Mouse (Mus musculus): ENCODE results near the gene Lcn12. TPM values are rescaled to one million over a fixed set of nuclear protein-coding genes. Genes with fewer than 3 reads are reported as not detected.
A peak's percentile ranks its signal among the peaks of the same experiment; 100 is the strongest.

Gene Lcn12
- not detected in 2 replicates for polyA plus RNA-seq (2012; rRNA removed)

DNA sequence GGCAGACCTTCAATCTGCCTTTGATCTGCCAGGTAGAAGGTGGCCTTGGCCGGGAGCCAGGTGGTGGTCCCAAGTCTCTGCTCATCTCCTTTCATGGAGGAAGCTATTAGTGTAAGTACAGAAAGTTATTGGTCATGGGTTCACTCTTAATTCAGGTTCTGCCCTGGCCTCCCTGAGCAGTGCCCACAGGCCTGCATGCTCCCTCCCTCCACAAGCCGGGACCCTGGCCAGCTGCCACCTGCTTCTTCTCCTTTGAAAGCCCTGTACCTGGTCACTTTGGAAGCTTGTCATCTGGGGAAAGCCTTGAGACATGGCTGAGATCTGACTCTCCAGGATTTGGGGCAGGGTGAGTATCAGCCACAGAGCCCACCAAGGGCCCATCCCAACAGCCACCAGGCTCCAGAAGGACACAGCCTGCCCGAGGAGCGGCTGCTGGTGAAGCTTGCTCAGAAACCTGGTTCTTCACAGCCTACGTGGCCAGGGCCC, at the start of gene Lcn12:
Gene Lcn12 (minus strand): TSS at position 436 of the 486 bp plus-strand sequence.
- H3K4me3 ChIP-seq (ENCODE audit: insufficient read depth, low read length): no peak within 1 kb of the TSS
- no peak within 1 kb of the TSS for H3K27ac ChIP-seq (ENCODE audit: insufficient read depth, low read length)
- no peaks in the 10 kb centered on the region for H3K4me1 ChIP-seq (ENCODE audit: control insufficient read depth, insufficient read depth, low read length)
- no peak for TF ChIP-seq POLR2A (IDR thresholded peaks at IDR 0.05; ENCODE audit: extremely low read depth, insufficient read depth, low read length)
- TF ChIP-seq CTCF (IDR thresholded peaks at IDR 0.05; ENCODE audit: extremely low read depth, insufficient read depth, low read length): no peak

DNA sequence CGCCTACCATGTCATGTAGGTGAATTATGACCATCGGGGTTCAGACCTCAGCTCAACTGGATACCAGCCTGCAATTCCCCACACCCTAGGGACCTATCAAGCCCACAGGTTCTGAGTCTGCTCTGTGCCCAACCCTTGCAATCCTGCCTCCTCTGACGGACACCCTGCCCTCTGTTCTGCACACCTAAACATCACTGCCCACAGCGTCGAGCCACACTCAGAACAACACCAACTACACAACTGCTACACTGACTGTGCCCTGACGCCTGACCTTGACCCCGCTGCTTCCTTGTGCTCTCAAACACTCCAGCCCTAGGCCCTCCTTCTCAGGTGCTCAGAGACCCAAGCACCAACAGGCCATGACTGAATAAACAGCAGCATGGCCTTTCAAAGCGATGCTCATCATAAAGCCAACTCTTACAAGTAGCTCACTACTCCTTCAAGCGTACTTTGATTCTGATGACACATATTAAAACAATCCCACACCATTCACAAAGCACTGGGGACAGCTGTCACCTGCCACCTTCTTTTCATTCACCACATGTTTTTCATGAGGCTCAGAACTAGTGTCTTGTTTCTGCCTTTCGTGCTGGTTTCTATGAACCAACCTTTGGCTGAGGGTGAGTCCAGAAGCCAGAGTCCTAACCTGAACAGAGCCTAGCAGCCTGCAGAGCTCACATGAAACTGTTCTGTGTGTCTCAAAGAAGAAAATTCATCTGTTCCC, 48.1 kb upstream of the Lcn12 start:
- no peak for TF ChIP-seq CTCF (IDR thresholded peaks at IDR 0.05; ENCODE audit: extremely low read depth, insufficient read depth, low read length)
- no peak overlapping the region for H3K27ac ChIP-seq (ENCODE audit: insufficient read depth, low read length)
- no peak overlapping the region for H3K4me3 ChIP-seq (ENCODE audit: insufficient read depth, low read length)
- no peaks in the 10 kb centered on the region for H3K4me1 ChIP-seq (ENCODE audit: control insufficient read depth, insufficient read depth, low read length)

DNA sequence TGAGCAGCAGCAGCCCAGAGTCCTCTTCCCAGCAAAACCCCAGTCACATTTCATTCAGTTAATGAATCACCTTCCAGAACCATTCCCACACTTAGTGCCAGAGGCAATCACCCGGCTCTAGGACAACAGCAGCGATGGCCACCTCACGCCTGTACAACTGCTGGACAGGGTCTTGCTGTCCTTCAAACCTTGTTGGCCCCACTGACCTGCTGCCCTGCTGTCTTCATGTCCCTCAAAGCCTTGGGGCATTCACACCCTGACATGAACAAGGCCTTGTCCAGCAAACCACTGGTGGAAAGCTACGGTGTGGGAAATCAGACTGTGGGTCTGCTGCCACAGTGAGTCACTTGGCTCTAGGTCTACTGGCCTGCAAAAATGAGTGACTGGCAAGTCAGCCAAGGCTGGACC, 46.8 kb upstream of the Lcn12 start:
- no peak overlapping the region for H3K4me3 ChIP-seq (ENCODE audit: insufficient read depth, low read length)
- no peak overlapping the region for H3K27ac ChIP-seq (ENCODE audit: insufficient read depth, low read length)
- no peaks in the 10 kb centered on the region for H3K4me1 ChIP-seq (ENCODE audit: control insufficient read depth, insufficient read depth, low read length)
- TF ChIP-seq POLR2A (IDR thresholded peaks at IDR 0.05; ENCODE audit: extremely low read depth, insufficient read depth, low read length) (no peak), CTCF (IDR thresholded peaks at IDR 0.05; ENCODE audit: extremely low read depth, insufficient read depth, low read length) (no peak)

DNA sequence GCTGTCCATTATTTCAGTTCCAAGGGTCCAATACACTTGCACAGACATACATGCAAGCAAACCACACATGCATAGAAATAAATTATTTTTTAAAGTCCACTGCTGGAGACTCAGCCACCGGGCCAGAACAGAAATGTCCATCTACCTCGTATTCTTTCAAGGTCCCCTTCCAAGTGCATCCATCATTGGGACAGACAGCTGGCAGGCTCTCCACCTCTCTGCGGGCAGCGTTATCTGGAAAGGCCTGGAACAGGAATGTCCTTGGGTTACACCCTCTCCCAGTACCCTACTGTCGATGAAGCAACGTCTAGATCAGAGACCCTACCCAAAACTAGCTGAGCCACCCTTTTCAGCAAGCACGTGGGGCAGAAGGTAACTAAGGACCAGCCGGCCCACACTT, 42.8 kb upstream of the Lcn12 start:
- Histone ChIP-seq H3K4me1 (ENCODE audit: control insufficient read depth, insufficient read depth, low read length) (no peaks in the 10 kb centered on the region), H3K27ac (ENCODE audit: insufficient read depth, low read length) (no peak overlapping the region), H3K4me3 (ENCODE audit: insufficient read depth, low read length) (no peak overlapping the region)
- no peak for TF ChIP-seq CTCF (IDR thresholded peaks at IDR 0.05; ENCODE audit: extremely low read depth, insufficient read depth, low read length)
- TF ChIP-seq POLR2A (IDR thresholded peaks at IDR 0.05; ENCODE audit: extremely low read depth, insufficient read depth, low read length): no peak

DNA sequence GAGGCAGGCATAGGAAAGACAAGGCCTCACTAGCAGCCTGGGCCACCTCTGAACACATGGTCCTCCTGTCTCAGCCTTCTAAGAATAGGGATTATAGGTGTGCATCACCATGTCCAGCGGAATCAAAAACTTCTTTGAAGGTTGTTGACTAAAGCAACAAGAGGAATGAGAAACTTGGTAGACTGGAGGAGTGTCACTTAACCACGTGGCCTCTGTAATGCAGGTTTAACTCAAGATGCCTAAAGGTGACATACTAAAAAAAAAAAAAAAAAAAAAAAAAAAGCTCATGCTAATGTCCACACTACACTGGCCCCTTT, 41.1 kb upstream of the Lcn12 start:
- H3K4me3 ChIP-seq (ENCODE audit: insufficient read depth, low read length): no peak overlapping the region
- H3K4me1 ChIP-seq (ENCODE audit: control insufficient read depth, insufficient read depth, low read length): no peaks in the 10 kb centered on the region
- TF ChIP-seq CTCF (IDR thresholded peaks at IDR 0.05; ENCODE audit: extremely low read depth, insufficient read depth, low read length): no peak
- TF ChIP-seq POLR2A (IDR thresholded peaks at IDR 0.05; ENCODE audit: extremely low read depth, insufficient read depth, low read length): no peak
- H3K27ac ChIP-seq (ENCODE audit: insufficient read depth, low read length): no peak overlapping the region

DNA sequence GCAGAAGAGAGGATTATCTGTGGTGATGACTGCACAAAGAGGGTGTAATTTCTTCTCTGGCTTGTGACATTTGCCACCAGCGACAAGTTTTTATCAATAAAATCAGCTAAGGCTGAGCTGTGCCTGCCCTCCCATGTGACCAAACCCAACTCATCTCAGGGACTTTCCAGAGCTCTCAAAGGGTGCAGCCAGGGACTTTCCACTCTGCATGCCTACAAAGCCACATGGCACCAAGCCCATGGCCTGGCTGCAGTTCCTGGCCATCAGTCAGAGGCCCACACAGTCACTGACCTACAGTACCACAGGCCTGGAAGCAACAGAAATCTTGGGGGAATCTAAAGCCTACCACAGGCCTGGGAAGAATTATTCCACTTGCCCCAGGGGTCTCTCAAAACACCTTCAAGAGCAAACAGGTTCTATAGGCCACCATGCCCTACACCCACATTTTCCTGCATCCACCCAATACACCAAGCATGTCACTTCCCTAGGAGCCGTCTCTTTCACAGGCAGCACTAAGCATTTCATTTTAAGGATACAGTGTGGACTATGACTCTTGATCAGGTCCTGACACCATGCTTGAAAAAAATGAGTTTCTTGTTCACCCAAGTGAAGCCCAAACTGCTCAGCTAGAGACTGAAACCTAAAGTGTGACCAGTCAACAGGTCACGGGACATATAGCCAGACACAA, 40.6 kb upstream of the Lcn12 start:
- Histone ChIP-seq H3K27ac (ENCODE audit: insufficient read depth, low read length) (no peak overlapping the region), H3K4me3 (ENCODE audit: insufficient read depth, low read length) (no peak overlapping the region), H3K4me1 (ENCODE audit: control insufficient read depth, insufficient read depth, low read length) (no peaks in the 10 kb centered on the region)
- TF ChIP-seq POLR2A (IDR thresholded peaks at IDR 0.05; ENCODE audit: extremely low read depth, insufficient read depth, low read length) (no peak), CTCF (IDR thresholded peaks at IDR 0.05; ENCODE audit: extremely low read depth, insufficient read depth, low read length) (no peak)

DNA sequence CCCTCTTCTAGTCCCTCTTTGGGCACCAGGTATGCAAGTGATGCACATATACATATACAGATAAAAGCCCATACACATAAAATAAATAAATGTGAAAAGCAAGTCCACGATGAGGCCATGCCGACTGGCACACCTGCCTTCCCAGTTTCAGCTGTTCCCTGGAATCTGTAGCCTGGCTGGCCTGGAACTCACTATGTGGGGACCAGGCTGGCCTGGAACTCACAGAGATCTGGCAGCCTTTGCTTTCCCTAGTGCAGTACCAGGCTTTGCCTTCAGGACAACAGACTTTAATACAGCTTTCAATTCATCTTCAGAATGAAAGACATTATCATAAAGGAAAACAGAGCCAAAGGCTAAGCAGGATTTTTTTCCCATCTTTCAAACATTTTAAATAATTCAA, 40.0 kb upstream of the Lcn12 start:
- no peak for TF ChIP-seq CTCF (IDR thresholded peaks at IDR 0.05; ENCODE audit: extremely low read depth, insufficient read depth, low read length)
- TF ChIP-seq POLR2A (IDR thresholded peaks at IDR 0.05; ENCODE audit: extremely low read depth, insufficient read depth, low read length): no peak
- no peak overlapping the region for H3K4me3 ChIP-seq (ENCODE audit: insufficient read depth, low read length)
- H3K4me1 ChIP-seq (ENCODE audit: control insufficient read depth, insufficient read depth, low read length): no peaks in the 10 kb centered on the region
- H3K27ac ChIP-seq (ENCODE audit: insufficient read depth, low read length): no peak overlapping the region

DNA sequence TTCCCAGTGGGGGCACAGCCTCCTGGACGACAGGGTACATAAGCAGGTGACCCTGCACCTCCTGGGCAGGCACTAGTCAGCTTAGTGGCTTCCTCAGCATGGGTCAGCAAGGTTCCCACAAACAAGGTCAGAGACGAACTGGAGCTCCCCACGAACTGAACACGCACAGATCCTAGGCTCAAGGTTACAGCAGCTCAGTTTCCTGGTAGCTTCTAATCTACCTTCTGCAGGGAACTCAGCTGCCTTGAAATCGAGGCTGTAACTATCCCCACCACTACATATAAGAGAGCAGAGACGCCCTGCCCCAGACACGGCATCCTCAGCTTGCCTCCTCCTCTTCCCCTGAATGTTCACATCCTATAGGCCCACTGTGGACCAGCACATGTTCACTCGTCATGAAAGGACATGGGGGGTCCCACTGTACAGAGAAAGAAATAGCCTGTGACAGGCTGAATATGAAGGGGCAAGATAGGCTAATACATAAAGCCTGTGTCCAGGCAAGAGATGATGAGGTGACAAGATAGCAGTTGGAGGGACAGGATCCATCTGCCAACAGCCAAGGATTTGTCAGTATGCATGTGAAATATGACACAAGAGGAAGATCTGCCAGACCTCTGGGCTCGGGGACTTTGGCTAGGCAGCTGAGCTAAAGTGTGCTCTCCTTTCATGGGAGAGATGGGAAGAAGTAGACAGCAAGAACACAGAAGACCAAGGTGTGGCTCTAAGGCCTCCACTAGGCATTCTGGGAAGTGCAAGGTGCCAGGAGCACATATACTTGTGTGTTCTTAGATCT, 33.0 kb upstream of the Lcn12 start:
- Histone ChIP-seq H3K4me1 (ENCODE audit: control insufficient read depth, insufficient read depth, low read length) (no peaks in the 10 kb centered on the region), H3K4me3 (ENCODE audit: insufficient read depth, low read length) (no peak overlapping the region), H3K27ac (ENCODE audit: insufficient read depth, low read length) (no peak overlapping the region)
- TF ChIP-seq CTCF (IDR thresholded peaks at IDR 0.05; ENCODE audit: extremely low read depth, insufficient read depth, low read length): no peak
- TF ChIP-seq POLR2A (IDR thresholded peaks at IDR 0.05; ENCODE audit: extremely low read depth, insufficient read depth, low read length): no peak

DNA sequence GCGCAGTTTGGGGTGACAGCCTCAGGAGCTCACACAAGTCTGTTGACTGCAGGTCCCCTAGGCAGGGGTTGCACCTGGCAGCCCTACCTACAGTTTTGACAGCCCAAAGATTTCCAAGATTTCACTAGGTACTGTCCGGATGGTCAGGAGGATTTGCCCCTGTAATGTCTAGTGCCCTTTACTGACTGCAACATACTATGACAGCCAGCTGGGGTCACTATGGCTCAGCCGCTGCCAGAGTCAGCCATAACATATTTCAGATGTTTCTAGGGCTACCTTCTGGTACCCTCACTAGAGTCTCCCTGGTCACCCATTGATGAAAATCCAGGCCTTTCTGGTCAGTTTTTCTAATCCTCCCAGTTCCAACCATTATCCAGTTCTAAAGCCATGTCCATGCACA, 16.2 kb upstream of the Lcn12 start:
- Histone ChIP-seq H3K27ac (ENCODE audit: insufficient read depth, low read length) (no peak overlapping the region), H3K4me1 (ENCODE audit: control insufficient read depth, insufficient read depth, low read length) (no peaks in the 10 kb centered on the region), H3K4me3 (ENCODE audit: insufficient read depth, low read length) (no peak overlapping the region)
- TF ChIP-seq POLR2A (IDR thresholded peaks at IDR 0.05; ENCODE audit: extremely low read depth, insufficient read depth, low read length) (no peak), CTCF (IDR thresholded peaks at IDR 0.05; ENCODE audit: extremely low read depth, insufficient read depth, low read length) (peak; percentile 29; the same call in 1 of the 2 replicates)

All from cortical plate, adult 2 months (tissue).